9 mouse cellular contexts compared by ENCODE assay signal in the genomic region with DNA sequence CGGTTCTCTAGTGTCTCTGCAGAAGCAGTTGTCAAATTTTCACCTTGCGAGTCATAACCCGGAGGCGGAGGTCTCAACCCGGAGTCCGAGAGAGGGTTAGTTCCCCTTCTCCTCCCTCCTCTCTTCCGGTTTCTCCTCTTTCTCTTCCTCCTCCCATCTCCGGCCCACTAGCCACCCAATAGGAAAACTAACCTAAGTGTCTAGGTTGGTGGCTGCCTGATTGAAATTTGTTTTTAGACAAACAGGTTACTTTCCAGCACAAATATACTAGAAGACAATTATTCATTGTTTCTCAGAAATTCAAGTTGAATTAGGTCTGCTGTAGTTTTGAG. TPM values are rescaled to one million over a fixed set of nuclear protein-coding genes. Genes with fewer than 3 reads are reported as not detected.
DNase-seq lines count a peak whose midpoint lies in the region; ATAC-seq lines count a peak whose summit lies in the region.
"Had no signal": no experiment of that assay in that cellular context is flagged by ENCODE, and none has a peak within 500 bp of the region (broad histone marks: within the 10 kb centered on the region; RNA-seq: fewer than 3 reads in every experiment).

No protein-coding gene starts in this region.

- H3K4me3 ChIP-seq in megakaryocyte, embryonic 14.5 days (replicated peaks), result peak overlapping the region; percentile 88
- H3K4me3 ChIP-seq in liver, embryonic 12.5 days, result peak overlapping the region; percentile 45
- peak overlapping the region; percentile 49 for H3K4me3 ChIP-seq in stomach, embryonic 16.5 days (replicated peaks; ENCODE audit: low read length)

- peak; percentile 18 for DNase-seq in cerebellum, adult 8-10 months
- DNase-seq in cerebellum, postnatal 4 days (ENCODE audit: low spot score in 2 of 2), result no peak
- DNase-seq in left cerebral cortex, postnatal 36 days (ENCODE audit: low spot score in 2 of 2), result no peak
- no peak for DNase-seq in spleen, adult 18-20 months

- no peaks in the 10 kb centered on the region for H3K9me3 ChIP-seq in megakaryocyte, embryonic 14.5 days
- no peaks in the 10 kb centered on the region for H3K9me3 ChIP-seq in liver, embryonic 12.5 days (replicated peaks)
- no peaks in the 10 kb centered on the region for H3K9me3 ChIP-seq in stomach, embryonic 16.5 days (replicated peaks; ENCODE audit: control insufficient read depth, low read length)

- H3K27me3 ChIP-seq in megakaryocyte, embryonic 14.5 days (replicated peaks), result peaks cover 10% of the 10 kb centered on the region
- H3K27me3 ChIP-seq in liver, embryonic 12.5 days (replicated peaks), result peaks cover 16% of the 10 kb centered on the region
- H3K27me3 ChIP-seq in stomach, embryonic 16.5 days (ENCODE audit: control insufficient read depth, insufficient read depth, low read length), result no peaks in the 10 kb centered on the region

- H3K9ac ChIP-seq in liver, embryonic 12.5 days, result no peak overlapping the region
- H3K9ac ChIP-seq in stomach, embryonic 16.5 days (ENCODE audit: low read length), result no peak overlapping the region

- H3K4me2 ChIP-seq in liver, embryonic 12.5 days, result peak overlapping the region; percentile 69
- peak overlapping the region; percentile 69 for H3K4me2 ChIP-seq in stomach, embryonic 16.5 days (ENCODE audit: low read depth, low read length)

- H3K36me3 ChIP-seq in megakaryocyte, embryonic 14.5 days (replicated peaks; ENCODE audit: low read length), result no peaks in the 10 kb centered on the region
- H3K36me3 ChIP-seq in liver, embryonic 12.5 days, result no peaks in the 10 kb centered on the region
- no peaks in the 10 kb centered on the region for H3K36me3 ChIP-seq in stomach, embryonic 16.5 days (ENCODE audit: control insufficient read depth, insufficient read depth, low read length)

- no peak for ATAC-seq in megakaryocyte, adult 5-6 weeks (ENCODE audit: poor library complexity, severe bottlenecking)
- ATAC-seq in liver, embryonic 12.5 days, result no peak
- ATAC-seq in stomach, embryonic 16.5 days (ENCODE audit: insufficient read depth, low FRiP score), result no peak

- intact Hi-C loops in left cerebral cortex, postnatal 36 days (cut with DNase I), result no loop called here

- H3K4me1 ChIP-seq in megakaryocyte, embryonic 14.5 days, result peaks cover 6% of the 10 kb centered on the region
- peaks cover 17% of the 10 kb centered on the region for H3K4me1 ChIP-seq in liver, embryonic 12.5 days
- peaks cover 5% of the 10 kb centered on the region for H3K4me1 ChIP-seq in stomach, embryonic 16.5 days (ENCODE audit: control insufficient read depth, insufficient read depth, low read length)

- 3% methylated on average over 8 of the region's 8 CpGs for WGBS in liver, embryonic 12.5 days (ENCODE audit: insufficient replicate concordance)
- under 1% methylated on average over 8 of the region's 8 CpGs for WGBS in stomach, embryonic 16.5 days

- no peak overlapping the region for H3K27ac ChIP-seq in liver, embryonic 12.5 days
- no peak overlapping the region for H3K27ac ChIP-seq in stomach, embryonic 16.5 days (ENCODE audit: low read length)

RNA-seq across cellular contexts. Expression of gene Dydc1, which starts 0.2 kb away (rescaled TPM):
- polyA plus RNA-seq in megakaryocyte, embryonic 14.5 days (2012; ENCODE audit: insufficient read depth, low replicate concordance), result not detected in 2 replicates
- not detected in 2 replicates for total RNA-seq in megakaryocyte, adult 5-6 weeks (2015)
- total RNA-seq in megakaryocyte, adult 5-6 weeks (2017), result not detected in 2 replicates
- not detected in 2 replicates for polyA plus RNA-seq in liver, embryonic 12.5 days (2016; fragmentation: Nextera tagmentation; extraction: Ambion mirVana)
- polyA plus RNA-seq in stomach, embryonic 16.5 days (2015; fragmentation: Nextera tagmentation; extraction: Ambion mirVana), result not detected in 2 replicates
- not detected for total RNA-seq in left cerebral cortex, postnatal 36 days (2021)
- total RNA-seq: hematopoietic stem cell, adult 5-6 weeks had no signal

RNA-seq across cellular contexts. Expression of gene Dydc2, which starts 3.9 kb away (rescaled TPM):
- polyA plus RNA-seq in megakaryocyte, embryonic 14.5 days (2012; ENCODE audit: insufficient read depth, low replicate concordance), result not detected in 2 replicates
- not detected in 2 replicates for total RNA-seq in megakaryocyte, adult 5-6 weeks (2015)
- not detected in 2 replicates for total RNA-seq in megakaryocyte, adult 5-6 weeks (2017)
- not detected in 2 replicates for polyA plus RNA-seq in liver, embryonic 12.5 days (2016; fragmentation: Nextera tagmentation; extraction: Ambion mirVana)
- not detected in 2 replicates for polyA plus RNA-seq in stomach, embryonic 16.5 days (2015; fragmentation: Nextera tagmentation; extraction: Ambion mirVana)
- 1 to 10 TPM in 1 of 2 experiments, not detected in 1; 1.4 TPM for total RNA-seq in left cerebral cortex, postnatal 36 days (2021)
- total RNA-seq: hematopoietic stem cell, adult 5-6 weeks had no signal

RNA-seq across cellular contexts. Expression of gene Mat1a, which starts 31.9 kb away (rescaled TPM):
- not detected in 2 replicates for polyA plus RNA-seq in megakaryocyte, embryonic 14.5 days (2012; ENCODE audit: insufficient read depth, low replicate concordance)
- total RNA-seq in megakaryocyte, adult 5-6 weeks (2015), result not detected in 2 replicates
- total RNA-seq in megakaryocyte, adult 5-6 weeks (2017), result not detected in 2 replicates
- 0.54 and 0.55 TPM in 2 replicates for polyA plus RNA-seq in liver, embryonic 12.5 days (2016; fragmentation: Nextera tagmentation; extraction: Ambion mirVana)
- 9.0 and 9.3 TPM in 2 replicates for polyA plus RNA-seq in stomach, embryonic 16.5 days (2015; fragmentation: Nextera tagmentation; extraction: Ambion mirVana)
- total RNA-seq in left cerebral cortex, postnatal 36 days (2021), result not detected
- total RNA-seq: hematopoietic stem cell, adult 5-6 weeks had no signal

RNA-seq across cellular contexts. Expression of gene Sftpa1, which starts 58.7 kb away (rescaled TPM):
- polyA plus RNA-seq in megakaryocyte, embryonic 14.5 days (2012; ENCODE audit: insufficient read depth, low replicate concordance), result not detected in 2 replicates
- total RNA-seq in megakaryocyte, adult 5-6 weeks (2015), result not detected in 2 replicates
- total RNA-seq in megakaryocyte, adult 5-6 weeks (2017), result not detected in 2 replicates
- not detected in 2 replicates for polyA plus RNA-seq in liver, embryonic 12.5 days (2016; fragmentation: Nextera tagmentation; extraction: Ambion mirVana)
- polyA plus RNA-seq in stomach, embryonic 16.5 days (2015; fragmentation: Nextera tagmentation; extraction: Ambion mirVana), result not detected in 2 replicates
- not detected for total RNA-seq in left cerebral cortex, postnatal 36 days (2021)
- total RNA-seq: hematopoietic stem cell, adult 5-6 weeks had no signal

RNA-seq across cellular contexts. Expression of gene Fam213a, which starts 59.3 kb away (rescaled TPM):
- polyA plus RNA-seq in megakaryocyte, embryonic 14.5 days (2012; ENCODE audit: insufficient read depth, low replicate concordance), result 4.5 and 11.6 TPM in 2 replicates
- total RNA-seq in megakaryocyte, adult 5-6 weeks (2015), result 1.8 and 3.5 TPM in 2 replicates
- 2.6 and 3.6 TPM in 2 replicates for total RNA-seq in megakaryocyte, adult 5-6 weeks (2017)
- polyA plus RNA-seq in liver, embryonic 12.5 days (2016; fragmentation: Nextera tagmentation; extraction: Ambion mirVana), result 77.7 and 79.0 TPM in 2 replicates
- 42.4 and 45.1 TPM in 2 replicates for polyA plus RNA-seq in stomach, embryonic 16.5 days (2015; fragmentation: Nextera tagmentation; extraction: Ambion mirVana)
- 100 to 1,000 TPM; 118 to 125 TPM for total RNA-seq in left cerebral cortex, postnatal 36 days (2021)
